Mouse (Mus musculus): ENCODE measurements around the gene Smarcal1. TPM values are rescaled to one million over a fixed set of nuclear protein-coding genes. Genes with fewer than 3 reads are reported as not detected.

The Smarcal1 gene
- total and polyA plus RNA-seq, 2 experiments from 2014 or later, result 9.8 to 31.9 TPM

GRCm38 (mm10) chr1:72600778-72601177 is 17.7 kb downstream of the Smarcal1 start:
- H3K27me3 ChIP-seq (ENCODE audit: control insufficient read depth, insufficient read depth, low read length), result no peaks in the 10 kb centered on the region
- H3K4me3 ChIP-seq (ENCODE audit: low read depth, low read length), result no peak overlapping the region
- TF ChIP-seq EP300 (IDR thresholded peaks at IDR 0.05; ENCODE audit: low read depth) (no peak), CTCF (IDR thresholded peaks at IDR 0.05; ENCODE audit: low read depth) (no peak)
- H3K9ac ChIP-seq (replicated peaks; ENCODE audit: low read depth, low read length), result no peak overlapping the region
- WGBS, result 64% methylated on average over 5 of the region's 5 CpGs
- H3K36me3 ChIP-seq (replicated peaks; ENCODE audit: control insufficient read depth, insufficient read depth, low read length), result peaks cover 46% of the 10 kb centered on the region
- H3K4me1 ChIP-seq (ENCODE audit: control insufficient read depth, insufficient read depth), result peaks cover 35% of the 10 kb centered on the region
- H3K9me3 ChIP-seq (replicated peaks; ENCODE audit: control insufficient read depth, low read length), result no peaks in the 10 kb centered on the region
- H3K4me2 ChIP-seq (ENCODE audit: low read depth, low read length), result no peak overlapping the region
- peak overlapping the region; percentile 94 for H3K27ac ChIP-seq (ENCODE audit: low read depth)
- ATAC-seq (ENCODE audit: insufficient read depth, low read depth), result no peak
- no peak for DNase-seq (ENCODE audit: low spot score)

GRCm38 (mm10) chr1:72601233-72601632 is 18.2 kb downstream of the Smarcal1 start:
- H3K4me1 ChIP-seq (ENCODE audit: control insufficient read depth, insufficient read depth), result peaks cover 35% of the 10 kb centered on the region
- DNase-seq (ENCODE audit: low spot score) (no peak), ATAC-seq (ENCODE audit: insufficient read depth, low read depth) (no peak)
- peaks cover 45% of the 10 kb centered on the region for H3K36me3 ChIP-seq (replicated peaks; ENCODE audit: control insufficient read depth, insufficient read depth, low read length)
- H3K27ac ChIP-seq (ENCODE audit: low read depth), result peak overlapping the region; percentile 94
- TF ChIP-seq EP300 (IDR thresholded peaks at IDR 0.05; ENCODE audit: low read depth) (no peak), CTCF (IDR thresholded peaks at IDR 0.05; ENCODE audit: low read depth) (no peak)
- H3K9me3 ChIP-seq (replicated peaks; ENCODE audit: control insufficient read depth, low read length), result no peaks in the 10 kb centered on the region
- H3K4me3 ChIP-seq (ENCODE audit: low read depth, low read length), result no peak overlapping the region
- H3K4me2 ChIP-seq (ENCODE audit: low read depth, low read length), result no peak overlapping the region
- 71% methylated on average over 7 of the region's 7 CpGs for WGBS
- no peaks in the 10 kb centered on the region for H3K27me3 ChIP-seq (ENCODE audit: control insufficient read depth, insufficient read depth, low read length)
- no peak overlapping the region for H3K9ac ChIP-seq (replicated peaks; ENCODE audit: low read depth, low read length)

DNA sequence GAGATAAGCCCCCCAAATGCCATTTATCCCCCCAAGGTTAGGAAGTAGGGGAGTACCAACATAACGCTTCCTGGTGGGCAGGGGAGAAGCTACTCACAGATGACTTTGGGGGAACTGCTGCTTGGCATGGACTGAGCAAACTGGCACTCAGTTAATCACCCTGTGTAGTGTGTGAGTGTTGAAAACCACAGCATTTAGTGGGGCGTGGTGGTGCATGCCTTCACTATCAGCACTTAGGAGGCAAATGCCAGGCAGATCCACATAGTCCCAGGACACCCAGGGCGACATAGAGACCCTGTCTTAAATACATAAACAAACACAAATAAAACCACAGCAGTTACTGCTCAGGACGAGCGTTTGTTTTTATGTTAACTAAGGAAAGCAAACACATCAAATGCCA is 19.1 kb downstream of the Smarcal1 start:
- no peak overlapping the region for H3K4me3 ChIP-seq (ENCODE audit: low read depth, low read length)
- H3K36me3 ChIP-seq (replicated peaks; ENCODE audit: control insufficient read depth, insufficient read depth, low read length), result peaks cover 43% of the 10 kb centered on the region
- H3K4me2 ChIP-seq (ENCODE audit: low read depth, low read length), result no peak overlapping the region
- H3K27ac ChIP-seq (ENCODE audit: low read depth), result peak overlapping the region; percentile 94
- H3K9me3 ChIP-seq (replicated peaks; ENCODE audit: control insufficient read depth, low read length), result no peaks in the 10 kb centered on the region
- WGBS, result 31% methylated on average over 5 of the region's 5 CpGs
- TF ChIP-seq CTCF (IDR thresholded peaks at IDR 0.05; ENCODE audit: low read depth), result no peak
- no peak for TF ChIP-seq EP300 (IDR thresholded peaks at IDR 0.05; ENCODE audit: low read depth)
- no peak overlapping the region for H3K9ac ChIP-seq (replicated peaks; ENCODE audit: low read depth, low read length)
- H3K4me1 ChIP-seq (ENCODE audit: control insufficient read depth, insufficient read depth), result peaks cover 35% of the 10 kb centered on the region
- no peaks in the 10 kb centered on the region for H3K27me3 ChIP-seq (ENCODE audit: control insufficient read depth, insufficient read depth, low read length)
- peak; percentile 64 for ATAC-seq (ENCODE audit: insufficient read depth, low read depth)
- peak; percentile 36 for DNase-seq (ENCODE audit: low spot score)

GRCm38 (mm10) chr1:72602803-72603202 is 19.8 kb downstream of the Smarcal1 start:
- ATAC-seq (ENCODE audit: insufficient read depth, low read depth), result no peak
- H3K9me3 ChIP-seq (replicated peaks; ENCODE audit: control insufficient read depth, low read length), result no peaks in the 10 kb centered on the region
- peaks cover 35% of the 10 kb centered on the region for H3K4me1 ChIP-seq (ENCODE audit: control insufficient read depth, insufficient read depth)
- H3K9ac ChIP-seq (replicated peaks; ENCODE audit: low read depth, low read length), result no peak overlapping the region
- H3K4me2 ChIP-seq (ENCODE audit: low read depth, low read length), result no peak overlapping the region
- H3K27me3 ChIP-seq (ENCODE audit: control insufficient read depth, insufficient read depth, low read length), result no peaks in the 10 kb centered on the region
- no peak for DNase-seq (ENCODE audit: low spot score)
- no peak overlapping the region for H3K4me3 ChIP-seq (ENCODE audit: low read depth, low read length)
- peak overlapping the region; percentile 94 for H3K27ac ChIP-seq (ENCODE audit: low read depth)
- TF ChIP-seq CTCF (IDR thresholded peaks at IDR 0.05; ENCODE audit: low read depth), result no peak
- no peak for TF ChIP-seq EP300 (IDR thresholded peaks at IDR 0.05; ENCODE audit: low read depth)
- 81% methylated on average over 5 of the region's 5 CpGs for WGBS
- H3K36me3 ChIP-seq (replicated peaks; ENCODE audit: control insufficient read depth, insufficient read depth, low read length), result peaks cover 45% of the 10 kb centered on the region

DNA sequence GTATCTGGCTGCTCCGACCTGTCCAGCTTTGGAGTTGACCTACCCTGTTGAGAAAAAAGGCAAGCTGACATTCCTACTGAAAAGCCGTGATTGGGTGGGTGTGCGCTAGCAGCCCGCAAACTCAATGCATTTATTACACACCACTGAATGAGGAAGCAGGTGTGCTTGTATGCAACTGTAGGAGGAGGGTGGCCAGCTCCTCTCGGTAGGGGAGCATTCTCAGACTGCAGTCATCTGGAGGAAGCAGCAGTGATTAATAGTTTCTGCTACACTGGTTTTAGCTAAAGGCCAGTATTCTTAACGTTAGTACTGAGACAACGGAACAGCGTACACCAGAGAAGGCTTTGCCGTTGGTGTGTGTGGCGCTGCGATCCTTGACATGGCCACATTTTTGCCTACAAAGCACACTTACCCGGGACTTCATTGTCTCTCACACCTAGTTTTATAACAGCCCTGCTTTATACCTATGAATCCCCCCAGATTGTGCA is 23.2 kb downstream of the Smarcal1 start:
- H3K9ac ChIP-seq (replicated peaks; ENCODE audit: low read depth, low read length), result no peak overlapping the region
- TF ChIP-seq CTCF (IDR thresholded peaks at IDR 0.05; ENCODE audit: low read depth) (no peak), EP300 (IDR thresholded peaks at IDR 0.05; ENCODE audit: low read depth) (no peak)
- no peak overlapping the region for H3K4me2 ChIP-seq (ENCODE audit: low read depth, low read length)
- H3K9me3 ChIP-seq (replicated peaks; ENCODE audit: control insufficient read depth, low read length), result no peaks in the 10 kb centered on the region
- WGBS, result 91% methylated on average over 12 of the region's 12 CpGs
- H3K27ac ChIP-seq (ENCODE audit: low read depth), result no peak overlapping the region
- no peak overlapping the region for H3K4me3 ChIP-seq (ENCODE audit: low read depth, low read length)
- DNase-seq (ENCODE audit: low spot score), result no peak
- peaks cover 71% of the 10 kb centered on the region for H3K36me3 ChIP-seq (replicated peaks; ENCODE audit: control insufficient read depth, insufficient read depth, low read length)
- H3K27me3 ChIP-seq (ENCODE audit: control insufficient read depth, insufficient read depth, low read length), result no peaks in the 10 kb centered on the region
- peaks cover 9% of the 10 kb centered on the region for H3K4me1 ChIP-seq (ENCODE audit: control insufficient read depth, insufficient read depth)
- ATAC-seq (ENCODE audit: insufficient read depth, low read depth), result no peak

DNA sequence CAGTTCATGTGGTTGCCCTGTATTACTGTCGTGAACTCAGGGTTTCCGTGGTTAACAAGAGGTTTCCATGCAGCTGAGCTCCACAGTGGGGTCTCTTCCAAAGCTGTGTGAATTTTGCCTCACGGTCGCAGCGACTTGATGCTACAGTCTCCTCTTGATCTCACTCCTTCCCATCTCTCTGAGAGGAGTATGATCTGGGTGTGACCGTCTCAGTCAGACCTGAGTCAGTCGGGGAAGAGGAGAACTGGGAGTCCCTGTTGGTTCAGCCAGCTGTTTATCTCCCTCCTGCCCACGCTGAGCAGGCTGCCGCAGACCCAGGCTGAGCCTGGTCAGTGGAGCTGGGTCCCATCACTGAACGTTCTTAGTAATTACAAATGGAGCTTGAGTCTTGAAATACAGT is 26.1 kb downstream of the Smarcal1 start:
- peaks cover 83% of the 10 kb centered on the region for H3K36me3 ChIP-seq (replicated peaks; ENCODE audit: control insufficient read depth, insufficient read depth, low read length)
- no peak for ATAC-seq (ENCODE audit: insufficient read depth, low read depth)
- no peak overlapping the region for H3K27ac ChIP-seq (ENCODE audit: low read depth)
- 84% methylated on average over 10 of the region's 10 CpGs for WGBS
- H3K9ac ChIP-seq (replicated peaks; ENCODE audit: low read depth, low read length), result no peak overlapping the region
- no peak overlapping the region for H3K4me3 ChIP-seq (ENCODE audit: low read depth, low read length)
- no peaks in the 10 kb centered on the region for H3K9me3 ChIP-seq (replicated peaks; ENCODE audit: control insufficient read depth, low read length)
- DNase-seq (ENCODE audit: low spot score), result no peak
- no peak overlapping the region for H3K4me2 ChIP-seq (ENCODE audit: low read depth, low read length)
- no peaks in the 10 kb centered on the region for H3K27me3 ChIP-seq (ENCODE audit: control insufficient read depth, insufficient read depth, low read length)
- H3K4me1 ChIP-seq (ENCODE audit: control insufficient read depth, insufficient read depth), result no peaks in the 10 kb centered on the region
- no peak for TF ChIP-seq CTCF (IDR thresholded peaks at IDR 0.05; ENCODE audit: low read depth)
- TF ChIP-seq EP300 (IDR thresholded peaks at IDR 0.05; ENCODE audit: low read depth), result no peak
